Mouse (Mus musculus): ENCODE measurements at regions not wholly inside any gene's neighbourhood (a gene's known extent, or its start where the extent isn't known, plus 50 kb on each side); places are given as distances from the start of the nearest gene placed in this dataset.
A peak's percentile ranks its signal among the peaks of the same experiment; 100 is the strongest.

DNA sequence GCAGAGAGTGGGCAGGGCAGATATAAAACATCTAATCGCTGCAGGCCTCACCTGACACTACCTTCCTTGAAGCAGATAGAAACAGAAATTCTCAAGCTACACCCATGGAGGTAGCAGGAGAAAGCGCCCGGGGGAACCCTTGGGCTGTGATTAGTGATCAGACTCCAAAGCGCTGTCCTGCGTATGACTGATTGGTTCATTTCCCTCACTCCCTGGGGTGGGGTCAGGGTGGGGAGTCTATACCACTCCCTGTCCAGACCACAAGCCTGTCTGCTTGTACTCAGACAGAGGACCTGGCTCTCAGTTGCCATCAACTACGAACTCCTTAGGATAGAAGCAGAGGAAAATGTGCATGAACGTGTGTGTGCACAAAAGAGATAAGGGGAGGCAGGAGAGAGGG, 77.7 kb downstream of the Gm826 start:
- no peak for DNase-seq (ENCODE audit: low spot score)

DNA sequence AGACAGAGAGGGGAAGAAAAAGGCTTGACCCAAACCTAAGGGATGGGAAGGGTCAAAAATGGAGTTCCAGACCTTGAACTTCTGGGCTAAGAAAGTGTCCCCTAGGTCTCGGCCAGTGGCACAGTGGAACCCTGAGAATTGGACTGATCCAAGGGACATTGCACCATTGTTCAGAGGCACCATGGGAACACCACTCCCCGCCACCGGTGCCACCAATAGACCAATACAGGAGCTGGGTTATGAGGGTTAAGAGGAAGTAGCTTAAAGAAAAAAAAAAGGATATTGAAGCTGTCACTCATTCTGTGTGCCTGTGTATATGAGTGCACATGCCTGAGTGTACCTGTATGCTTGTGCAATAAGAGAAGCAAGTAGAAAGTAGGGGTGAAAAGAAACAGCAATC, 83.7 kb downstream of the Gm826 start:
- DNase-seq (ENCODE audit: low spot score): no peak

DNA sequence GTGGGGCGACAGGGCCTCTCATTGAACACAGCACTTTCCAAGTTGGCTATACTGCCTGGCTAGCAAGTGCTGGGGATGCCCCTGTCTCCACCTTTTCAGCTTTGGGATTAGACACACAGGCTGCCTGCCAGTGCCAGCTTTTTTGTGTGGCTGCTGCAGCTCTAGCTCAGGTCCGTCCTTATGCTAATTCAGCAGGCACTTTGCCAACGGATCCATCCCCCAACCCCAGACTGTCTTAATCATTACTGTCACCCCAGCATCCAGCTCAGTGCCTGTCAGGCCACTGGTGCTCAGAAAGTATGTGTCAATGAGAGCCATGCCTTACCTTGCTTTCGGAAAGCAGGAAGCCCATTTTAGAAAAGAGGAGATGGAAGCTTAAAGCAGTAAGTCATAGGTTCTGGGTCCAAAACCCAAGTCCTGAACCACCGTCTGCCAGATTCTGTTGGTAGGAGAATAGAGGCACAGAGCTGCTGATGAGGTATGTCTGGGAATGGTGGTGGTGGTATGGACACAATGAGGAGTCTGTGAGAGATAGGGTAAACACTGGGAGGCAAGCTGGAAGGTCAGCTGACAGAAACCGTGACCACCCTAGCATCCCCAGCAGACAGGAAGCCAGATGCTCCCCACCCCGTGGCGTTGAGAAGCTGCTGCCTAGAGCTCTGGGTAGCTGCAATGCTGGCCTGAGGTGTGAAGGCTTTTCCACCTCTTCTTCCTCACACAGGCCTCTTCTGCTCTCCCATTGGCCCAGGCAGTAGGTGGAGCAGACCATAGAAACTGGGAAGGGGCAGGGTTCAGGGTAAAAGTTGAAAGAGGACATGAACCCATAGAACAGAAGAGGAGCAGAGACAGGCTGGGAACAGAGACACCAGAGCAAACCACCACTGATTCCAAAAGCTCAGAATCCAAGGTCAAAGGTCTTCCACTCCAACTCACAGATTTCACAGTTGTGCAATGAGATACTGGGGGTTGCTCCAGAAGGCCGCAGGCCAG, 84.6 kb downstream of the Gm826 start:
- no peak for DNase-seq (ENCODE audit: low spot score)

DNA sequence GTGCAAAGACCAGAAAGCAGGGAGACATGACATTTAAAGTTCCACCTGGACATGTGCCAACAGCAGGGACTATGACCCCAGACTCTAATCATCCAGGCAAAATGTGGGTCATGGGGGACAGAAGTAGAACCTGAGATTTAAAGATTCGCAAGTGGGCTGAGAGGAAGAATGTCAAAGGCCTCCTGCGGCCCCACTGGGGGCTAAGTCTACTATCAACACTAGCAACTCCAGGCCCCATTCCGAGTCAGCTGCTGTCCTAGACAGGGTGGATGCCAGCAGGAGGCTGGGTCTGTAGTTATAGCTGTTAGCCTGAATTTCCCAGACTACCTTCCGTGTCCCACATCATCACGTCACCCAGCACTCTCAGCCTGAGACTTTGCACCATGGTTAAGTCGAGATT, 86.7 kb downstream of the Gm826 start:
- DNase-seq (ENCODE audit: low spot score): no peak

GRCm38 (mm10) chr2:160246356-160246755, 87.6 kb downstream of the Gm826 start:
- no peak for DNase-seq (ENCODE audit: low spot score)

GRCm38 (mm10) chr2:160244866-160245265, 89.1 kb downstream of the Gm826 start:
- no peak for DNase-seq (ENCODE audit: low spot score)

- DNase-seq (ENCODE audit: low spot score): no peak
Observed at GRCm38 (mm10) chr2:160240531-160241379, 93.2 kb downstream of the Gm826 start.

GRCm38 (mm10) chr2:160237436-160238104, 96.4 kb downstream of the Gm826 start:
- no peak for DNase-seq (ENCODE audit: low spot score)

DNA sequence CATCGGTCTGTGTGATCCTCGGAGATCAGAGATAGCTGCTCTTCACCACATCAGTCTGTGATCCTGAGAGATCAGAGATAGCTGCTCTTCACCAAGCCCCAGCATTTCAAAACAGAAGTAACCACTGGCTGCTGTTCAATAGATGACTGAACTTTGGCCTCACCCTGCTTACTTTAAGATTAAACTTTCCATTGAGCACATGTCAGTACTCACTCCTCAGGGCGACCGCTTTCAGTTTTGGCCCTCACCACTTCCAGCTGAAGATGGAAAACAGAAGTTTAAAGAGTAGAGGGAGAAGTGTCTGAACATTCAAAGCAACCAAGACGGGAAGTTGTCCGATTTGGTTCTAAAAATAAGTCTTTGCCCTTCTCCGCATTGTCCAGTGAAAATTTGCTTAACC, 97.2 kb downstream of the Gm826 start:
- peak; percentile 14 for DNase-seq (ENCODE audit: low spot score)

DNA sequence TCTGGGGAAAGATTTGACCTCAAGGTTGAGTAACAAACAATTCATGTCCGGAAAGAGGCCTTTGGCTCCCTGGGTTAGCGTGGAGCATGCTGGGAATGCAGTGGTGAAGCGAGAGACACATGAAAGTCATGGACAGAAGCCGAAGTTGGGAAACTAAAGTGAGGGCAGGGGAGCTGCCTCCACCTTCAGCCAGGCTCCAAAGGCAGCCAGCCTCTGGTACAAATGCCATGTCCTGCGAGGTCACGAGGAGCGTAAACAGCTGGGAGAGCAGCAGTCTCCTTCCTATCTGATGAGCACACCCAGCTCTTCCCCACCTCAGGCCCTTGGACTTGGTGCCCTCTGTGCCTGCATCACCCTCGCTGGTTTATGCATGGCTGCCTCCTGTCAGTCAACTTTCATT, 103.2 kb downstream of the Gm826 start:
- DNase-seq (ENCODE audit: low spot score): no peak

GRCm38 (mm10) chr2:160228331-160229035, 105.5 kb downstream of the Gm826 start:
- no peak for DNase-seq (ENCODE audit: low spot score)

DNA sequence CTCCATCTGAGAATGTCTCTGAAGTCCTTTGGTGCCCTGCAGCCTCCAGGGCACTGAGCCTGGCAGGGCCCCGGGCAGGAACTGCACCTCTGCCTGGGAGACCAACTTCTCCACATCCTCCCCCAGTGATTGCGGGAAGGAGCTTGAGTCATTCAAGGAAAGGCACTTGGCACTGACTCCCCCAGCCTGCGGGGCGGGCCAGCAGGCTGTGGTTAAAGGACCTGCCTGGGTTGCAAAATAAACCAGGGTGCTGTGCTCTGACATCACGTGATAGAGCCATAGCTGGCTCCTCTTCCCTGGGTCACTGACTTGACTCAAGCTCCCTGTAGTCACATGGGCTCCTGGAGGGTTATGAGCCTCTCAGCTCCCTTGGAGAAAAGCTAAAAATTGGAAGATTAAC, 108.5 kb downstream of the Gm826 start:
- peak; percentile 16 for DNase-seq (ENCODE audit: low spot score)

DNA sequence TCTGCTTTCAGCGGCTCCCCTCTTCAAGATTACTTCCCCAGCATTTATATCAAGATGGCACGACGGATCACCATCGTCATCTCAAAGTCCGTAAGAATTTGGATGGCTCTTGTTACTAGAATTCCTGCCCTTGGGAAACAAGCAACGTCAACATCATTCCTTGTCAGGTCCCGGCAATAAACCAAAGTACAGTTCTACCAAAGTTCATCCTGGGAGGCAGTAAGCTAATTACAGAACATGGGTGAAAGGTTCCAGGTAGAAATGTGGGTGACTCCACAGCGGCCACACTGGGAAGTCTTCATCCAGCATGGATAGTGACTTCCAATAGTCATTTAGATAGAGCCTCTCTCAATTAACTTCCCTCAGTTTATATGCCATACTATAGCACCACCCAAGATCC, 110.6 kb downstream of the Gm826 start:
- no peak for DNase-seq (ENCODE audit: low spot score)

- no peak for DNase-seq (ENCODE audit: low spot score)
Observed at GRCm38 (mm10) chr2:160221772-160222171, 112.2 kb downstream of the Gm826 start.

- DNase-seq (ENCODE audit: low spot score): no peak
Observed at GRCm38 (mm10) chr2:160220562-160221021, 113.4 kb downstream of the Gm826 start.

- peak; percentile 28 for DNase-seq (ENCODE audit: low spot score)
Observed at GRCm38 (mm10) chr2:160214032-160214812, 119.7 kb downstream of the Gm826 start.

GRCm38 (mm10) chr2:160210507-160210906, 123.5 kb downstream of the Gm826 start:
- no peak for DNase-seq (ENCODE audit: low spot score)

GRCm38 (mm10) chr2:160209589-160210264, 124.2 kb downstream of the Gm826 start:
- DNase-seq (ENCODE audit: low spot score): no peak

DNA sequence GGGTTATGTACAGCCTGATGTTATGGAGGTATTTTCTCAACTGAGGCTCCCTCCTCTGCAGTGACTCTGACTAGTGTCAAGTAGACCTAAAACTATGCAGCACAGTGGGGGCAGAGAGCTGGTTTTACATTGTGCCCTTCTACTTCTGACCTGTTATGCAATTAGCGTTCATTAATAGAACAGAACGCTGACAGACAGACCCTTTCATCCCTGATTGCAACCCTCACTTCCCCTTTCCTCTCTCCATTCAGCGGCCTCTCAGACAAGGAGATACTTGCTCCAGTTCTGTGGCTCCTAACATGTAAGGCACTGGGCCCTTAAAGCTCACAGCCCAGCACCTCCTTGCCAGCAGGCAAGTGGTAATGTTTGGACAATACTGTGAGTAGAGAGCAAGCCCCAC, 125.7 kb downstream of the Gm826 start:
- peak; percentile 5 for DNase-seq (ENCODE audit: low spot score)

GRCm38 (mm10) chr2:160207226-160207625, 126.7 kb downstream of the Gm826 start:
- no peak for DNase-seq (ENCODE audit: low spot score)

Measured in lung, postnatal 25 days (tissue).